Mouse (Mus musculus) gonadal fat pad, adult 2 months (tissue): ENCODE measurements around the gene 2210016F16Rik. TPM values are rescaled to one million over a fixed set of nuclear protein-coding genes. Genes with fewer than 3 reads are reported as not detected.
"Not testable (repeated sequence)": the region's sequence is repeated elsewhere in the genome, so short reads cannot be mapped to it uniquely, and the experiment has no call there.

Experiments
- DNase-seq: peaks from one replicate; pipeline ENCODE4 v3.0.0-alpha.2; 2012; ENCODE audit warnings: low read depth
- polyA plus RNA-seq: library from polyadenylated mRNA; depleted of rRNA; stranded (reverse); fragments of >200 nt; gene quantifications from 2 replicates; pipeline ENCODE4 v1.2.3, GENCODE M21; 2012; rRNA removed

2210016F16Rik gene
- polyA plus RNA-seq = 30.9 and 32.5 TPM in 2 replicates

DNA sequence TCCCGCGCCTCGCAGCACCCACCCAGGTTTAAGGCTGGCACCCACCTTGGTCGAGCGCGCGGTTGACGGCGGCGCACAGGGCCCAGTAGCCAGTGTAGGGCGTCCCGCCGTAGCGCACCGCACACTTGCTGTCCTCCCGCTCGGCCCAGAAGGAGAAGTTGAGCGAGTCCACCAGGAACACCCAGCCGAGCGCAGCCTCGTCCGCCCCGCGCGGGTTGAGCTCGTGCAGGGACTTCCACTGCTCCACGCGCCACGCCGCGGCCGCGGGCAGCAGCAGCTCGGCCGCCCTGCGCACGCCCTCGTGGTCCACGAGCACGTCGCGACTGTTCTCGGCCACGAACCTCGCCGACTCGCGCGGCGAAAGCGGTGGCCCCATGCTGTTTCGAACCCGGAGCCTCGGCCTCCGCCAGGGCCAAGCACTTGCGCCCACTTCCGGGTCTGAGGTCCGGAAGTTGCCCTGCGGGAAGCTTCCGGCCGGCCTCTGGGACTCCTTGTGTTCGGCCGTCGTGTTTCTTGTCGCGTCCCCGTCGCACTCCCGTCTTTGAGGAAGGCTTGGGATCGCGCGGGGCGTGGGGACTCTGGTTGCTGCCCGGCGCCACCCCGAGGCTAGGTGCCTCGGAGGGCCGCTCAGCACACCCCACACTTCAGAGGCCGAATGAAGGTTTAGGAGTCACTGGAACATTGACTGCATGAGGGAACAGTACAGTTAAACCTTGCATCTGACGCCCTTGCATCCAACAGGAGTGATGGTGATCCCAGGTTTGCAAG is at the start of gene 2210016F16Rik:
2210016F16Rik (minus strand) TSS at position 447 of the 768 bp plus-strand sequence.
- DNase-seq = no peak

DNA sequence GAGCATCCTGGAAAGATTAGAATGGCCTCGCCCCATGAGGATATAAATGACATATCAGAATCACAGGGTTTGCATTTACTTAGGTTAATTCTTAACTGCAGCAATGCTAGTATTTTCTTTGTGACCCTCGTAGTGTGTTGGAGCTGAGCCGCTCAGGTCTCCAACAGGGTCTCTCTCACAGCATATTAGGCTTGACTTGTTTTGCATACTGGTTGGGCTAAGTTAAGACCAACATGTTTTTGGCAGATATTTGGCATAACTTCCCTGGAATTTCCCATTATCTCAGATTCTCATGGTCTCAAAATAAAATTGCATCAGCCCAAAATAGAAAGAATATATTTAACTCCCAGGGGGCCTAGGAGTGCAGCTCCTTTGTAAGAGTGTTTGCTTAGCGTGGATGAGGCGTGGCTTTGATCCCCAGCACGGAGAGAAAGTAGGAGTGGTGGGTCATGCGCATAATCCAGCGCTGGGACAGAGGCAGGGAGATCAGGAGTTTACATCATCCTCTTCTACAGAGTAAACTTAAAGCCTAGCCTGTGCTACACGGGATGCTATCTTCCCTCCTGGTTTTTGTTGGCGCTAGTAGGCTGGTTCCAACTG is 38.1 kb upstream of the 2210016F16Rik start:
- no peak for DNase-seq

DNA sequence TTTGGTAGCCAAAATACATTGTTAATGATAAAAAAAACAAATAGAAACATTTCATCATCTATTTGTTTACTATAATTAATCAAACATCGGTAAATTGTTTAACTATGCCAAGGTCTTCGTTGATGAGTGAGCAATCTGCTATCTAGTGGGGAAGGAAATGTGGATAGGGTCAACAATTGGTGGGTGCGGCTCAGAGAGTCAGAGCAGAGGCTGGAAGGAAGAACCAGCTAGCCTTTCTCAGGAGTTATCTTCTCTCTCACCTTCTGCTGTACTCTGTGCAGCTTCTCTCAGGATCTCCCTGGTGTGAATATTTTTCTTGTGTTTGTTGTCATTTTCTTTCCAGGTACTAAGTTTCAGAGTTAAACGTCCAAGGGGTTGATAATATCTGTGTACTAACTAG is 37.2 kb upstream of the 2210016F16Rik start:
- no peak for DNase-seq

DNA sequence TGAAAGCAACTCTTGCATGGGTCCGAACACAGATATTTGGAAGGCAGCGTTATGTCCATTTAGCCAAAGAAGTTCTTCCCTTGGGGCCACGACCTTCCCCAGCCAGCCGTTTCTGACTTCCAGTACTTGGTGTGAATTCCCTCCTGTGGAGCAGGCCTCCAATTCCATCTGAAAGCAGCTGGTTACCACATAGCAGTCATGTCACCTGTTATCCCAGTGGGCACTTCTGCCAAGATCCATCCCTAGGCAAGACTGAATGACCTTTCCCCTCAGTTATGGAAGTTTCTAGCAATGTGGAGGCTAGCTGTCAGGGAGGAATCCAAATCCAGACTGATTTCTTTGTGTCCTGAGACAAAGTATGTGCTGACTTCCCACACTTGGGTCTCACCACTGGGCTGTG is 36.0 kb upstream of the 2210016F16Rik start:
- DNase-seq = no peak

DNA sequence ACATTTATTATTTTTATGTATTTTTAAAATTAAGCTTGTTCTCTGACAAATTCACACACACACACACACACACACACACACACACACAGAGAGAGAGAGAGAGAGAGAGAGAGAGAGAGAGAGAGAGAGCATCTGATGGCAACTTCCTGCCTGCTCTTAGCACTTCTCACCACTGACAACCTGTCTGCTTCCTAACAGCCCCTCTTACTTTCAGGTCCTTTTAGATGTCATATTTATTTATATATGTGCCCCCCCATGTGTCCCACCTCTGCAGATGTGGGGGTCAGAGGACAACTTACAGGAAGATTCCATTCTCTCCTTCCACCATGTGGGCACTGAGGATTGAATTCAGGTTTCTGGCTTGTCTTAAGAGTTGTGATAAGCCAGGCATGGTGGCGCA is 34.2 kb upstream of the 2210016F16Rik start:
- no peak for DNase-seq

DNA sequence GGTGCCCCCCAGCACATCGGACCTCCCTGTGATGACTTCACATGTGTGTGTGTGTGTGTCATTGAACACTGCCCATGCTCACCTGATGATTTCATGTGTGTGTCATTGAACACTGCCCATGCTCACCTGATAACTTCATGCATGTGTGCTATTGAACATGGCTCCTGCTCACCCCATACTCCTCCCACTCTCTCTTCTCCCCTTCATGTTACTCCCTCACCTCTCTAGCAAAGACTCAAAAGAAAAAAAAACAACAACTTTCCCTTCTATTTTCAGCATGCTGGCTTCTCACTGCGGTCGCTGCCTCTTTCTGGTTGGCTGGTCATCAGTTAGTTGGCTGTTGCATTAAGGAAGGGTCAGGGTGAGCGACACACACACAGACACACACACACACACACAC is 33.6 kb upstream of the 2210016F16Rik start:
- DNase-seq = no peak

DNA sequence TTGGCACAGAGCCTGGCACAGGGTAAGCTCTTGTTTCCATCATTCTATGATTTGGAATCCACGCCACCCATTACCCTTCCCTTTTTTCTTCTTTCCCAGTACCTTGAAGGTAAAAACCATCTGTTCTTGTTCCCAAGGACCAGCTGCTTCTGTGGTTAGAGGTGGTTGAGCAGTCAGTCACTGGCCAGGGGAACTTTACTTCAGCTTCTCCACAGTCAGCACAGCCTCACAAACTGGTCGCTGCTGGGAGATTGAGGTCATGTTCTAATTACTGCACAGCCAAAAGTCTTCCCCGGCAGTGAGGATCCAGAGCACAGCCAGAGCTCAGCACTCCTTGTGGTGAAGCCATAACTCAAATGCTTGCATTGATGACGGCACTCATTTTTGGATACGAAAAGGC is 30.8 kb upstream of the 2210016F16Rik start:
- DNase-seq = no peak

DNA sequence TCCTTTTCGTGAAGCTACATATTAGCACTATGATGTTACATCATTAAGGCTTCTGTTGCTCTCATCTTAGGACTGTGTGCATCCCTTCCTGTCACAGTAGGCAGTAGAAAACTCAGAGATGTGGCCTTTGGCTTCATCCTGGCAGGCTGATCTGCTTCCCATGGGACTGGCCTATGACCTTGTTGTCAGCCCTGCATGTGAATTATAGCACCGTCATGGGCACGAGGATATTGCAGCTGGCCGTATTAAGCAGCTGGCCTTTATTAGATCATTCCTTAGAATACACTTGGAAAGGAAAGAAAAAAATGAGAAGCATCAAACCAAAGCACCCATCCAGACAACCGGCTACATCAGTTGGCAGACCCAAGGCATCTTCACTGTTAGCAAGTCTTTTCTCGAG is 30.3 kb upstream of the 2210016F16Rik start:
- DNase-seq = no peak

DNA sequence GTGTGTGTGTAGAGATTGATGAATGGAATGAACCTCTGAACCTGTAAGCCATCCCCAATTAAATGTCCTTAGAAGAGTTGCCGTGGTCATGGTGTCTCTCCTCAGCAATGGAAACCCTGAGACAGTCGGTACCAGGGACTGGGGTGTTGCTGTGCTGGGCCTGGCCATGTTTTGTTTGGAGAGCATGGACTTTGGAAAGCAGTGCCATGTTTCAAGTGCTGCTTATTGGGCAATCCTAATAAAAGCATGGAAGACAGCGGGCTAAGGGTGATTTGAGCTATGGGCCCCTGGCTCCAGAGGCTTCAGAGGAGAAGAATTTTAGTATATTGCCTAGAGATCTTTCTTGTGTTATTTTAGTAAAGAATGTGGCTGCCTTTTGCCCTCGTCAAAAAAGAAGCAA is 26.0 kb upstream of the 2210016F16Rik start:
- no peak for DNase-seq

DNA sequence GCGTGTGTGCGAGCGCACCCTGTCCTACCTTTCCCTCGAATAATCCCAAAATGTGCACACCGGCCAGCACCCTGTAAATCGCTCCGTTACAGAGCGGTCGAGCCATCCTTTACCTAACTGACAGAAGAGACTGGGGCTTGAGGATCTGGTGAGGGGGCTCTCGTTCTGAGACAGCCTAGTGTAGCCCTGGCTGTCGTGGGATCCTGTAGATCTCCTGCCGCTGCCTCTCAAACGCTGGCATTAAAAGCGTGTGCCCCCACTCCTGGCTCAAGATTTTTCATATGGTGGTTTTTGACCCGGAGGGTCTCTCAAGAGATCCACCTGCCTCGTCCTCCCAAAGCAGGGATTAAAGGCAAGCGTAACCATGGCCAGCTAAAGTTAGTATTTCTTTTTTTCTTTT is 18.2 kb upstream of the 2210016F16Rik start, which contains the start of gene Hnrnpk:
Hnrnpk (minus strand) TSS at position 101 of the 400 bp plus-strand sequence.
- not testable (repeated sequence) for DNase-seq

DNA sequence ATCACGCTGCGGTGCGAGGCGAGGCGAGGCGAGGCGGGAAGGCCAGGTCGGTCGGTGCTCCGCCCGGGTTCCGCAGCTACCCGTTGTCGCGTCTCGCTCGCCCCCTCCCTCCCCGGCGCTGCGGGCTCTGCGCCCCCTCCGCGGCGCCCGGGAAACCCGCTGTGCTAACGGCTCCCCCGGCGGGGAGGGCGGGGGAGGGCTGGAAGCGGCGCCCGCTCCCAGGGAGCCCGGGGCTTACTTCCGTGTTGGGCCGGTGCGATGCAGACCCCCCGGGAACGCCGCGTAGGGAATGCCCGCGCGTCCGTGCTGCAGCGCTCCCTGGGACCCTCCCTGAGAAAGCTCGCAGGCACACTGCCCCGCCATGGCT is 17.7 kb upstream of the 2210016F16Rik start:
- no peak for DNase-seq

DNA sequence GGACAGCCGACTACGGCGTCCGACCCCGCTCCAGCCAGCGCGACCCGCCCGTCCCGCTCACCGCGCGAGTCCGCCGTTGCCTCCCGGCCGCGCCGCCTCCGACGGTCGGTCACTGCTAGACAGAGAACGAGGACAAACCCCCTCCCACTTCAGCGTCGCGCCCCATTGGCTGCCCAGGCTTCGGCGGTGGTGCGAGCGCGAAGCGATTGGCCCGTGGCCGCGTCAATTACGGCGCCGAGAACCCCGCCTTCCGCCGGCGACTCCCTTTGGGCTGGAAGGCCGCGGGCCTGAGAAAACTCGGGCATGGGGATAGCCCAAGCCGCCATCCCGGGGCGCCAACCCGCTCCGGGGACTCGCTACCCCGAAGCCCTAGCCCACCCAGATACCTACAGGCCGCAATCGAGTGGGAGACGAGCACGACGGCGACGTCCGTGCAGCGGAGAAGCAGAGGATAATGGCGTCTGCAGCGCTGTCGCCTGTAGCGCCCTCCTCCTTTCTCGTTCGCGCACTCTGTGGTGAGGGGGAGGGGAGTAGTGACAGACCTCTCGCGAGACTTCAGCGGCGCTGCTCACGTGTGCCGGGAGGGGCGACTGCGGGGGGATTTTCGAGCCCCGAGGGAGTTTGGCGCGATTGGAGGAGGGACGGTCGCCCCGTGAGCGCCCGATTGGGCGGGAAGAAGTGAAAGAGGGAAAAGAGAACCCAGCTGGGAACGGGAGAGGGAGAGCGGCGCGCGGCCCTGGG is 17.1 kb upstream of the 2210016F16Rik start, which contains the start of gene Rmi1:
Rmi1 (plus strand) TSS at position 246 of the 741 bp plus-strand sequence.
- DNase-seq = no peak

DNA sequence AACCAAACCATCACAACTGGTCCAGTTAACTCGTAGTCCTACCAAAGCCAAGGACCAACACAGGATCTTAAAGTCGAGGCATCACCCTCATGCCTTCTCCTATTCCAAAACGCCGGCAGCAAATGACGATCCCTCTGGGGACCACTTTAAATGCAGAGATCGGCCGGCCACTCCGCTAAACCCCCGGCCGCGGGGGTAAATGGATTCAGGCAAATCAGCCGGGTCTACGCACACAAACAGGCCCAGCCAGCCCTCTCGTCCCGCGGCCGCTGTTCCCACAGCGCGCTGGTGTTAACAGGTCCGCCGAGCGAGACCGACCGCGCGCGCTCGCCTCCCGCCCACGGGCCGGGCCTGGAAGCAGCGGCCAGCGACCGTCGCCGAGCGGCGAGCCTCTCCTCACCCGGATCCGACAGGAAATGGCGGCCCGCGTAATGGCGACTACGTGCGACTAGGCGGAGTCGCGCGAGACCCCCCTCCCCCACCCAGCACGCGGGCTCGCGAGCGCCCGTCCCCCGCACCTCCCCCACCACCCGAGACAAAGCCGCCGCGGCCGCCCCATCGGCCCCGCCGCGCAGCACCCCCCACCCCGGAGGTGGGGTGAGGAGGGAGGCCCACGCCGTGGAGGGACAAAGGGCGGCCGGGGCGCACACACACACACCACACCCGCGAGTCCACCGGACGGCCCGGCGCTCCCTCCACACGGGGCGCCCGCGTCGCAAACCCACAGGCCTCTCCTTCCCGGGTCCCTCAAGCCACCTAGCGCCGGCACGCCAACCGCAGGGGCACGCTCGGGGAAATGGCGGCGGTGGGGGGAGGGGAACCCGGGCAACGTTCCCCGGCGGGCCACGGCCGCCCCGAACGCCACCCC is 16.3 kb upstream of the 2210016F16Rik start:
- DNase-seq = no peak

DNA sequence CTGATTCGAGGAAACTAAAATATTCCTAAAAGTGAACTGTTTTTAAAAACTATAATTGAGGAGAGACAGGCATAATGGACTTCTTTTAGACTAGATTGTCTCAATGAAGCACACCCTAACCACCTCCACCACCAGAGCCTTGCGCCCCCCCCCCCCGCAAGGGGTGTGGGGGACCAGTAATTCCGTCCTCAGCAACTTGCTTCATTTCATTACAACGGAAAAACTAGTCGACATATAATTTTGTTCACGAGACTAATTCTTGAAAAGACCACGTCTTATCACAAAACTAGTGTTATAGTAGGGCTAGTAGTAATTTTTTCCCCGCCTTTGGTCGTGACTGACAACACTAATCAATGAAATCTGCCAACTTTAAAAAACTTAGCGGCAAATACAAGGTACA is 15.6 kb upstream of the 2210016F16Rik start:
- DNase-seq = no peak

DNA sequence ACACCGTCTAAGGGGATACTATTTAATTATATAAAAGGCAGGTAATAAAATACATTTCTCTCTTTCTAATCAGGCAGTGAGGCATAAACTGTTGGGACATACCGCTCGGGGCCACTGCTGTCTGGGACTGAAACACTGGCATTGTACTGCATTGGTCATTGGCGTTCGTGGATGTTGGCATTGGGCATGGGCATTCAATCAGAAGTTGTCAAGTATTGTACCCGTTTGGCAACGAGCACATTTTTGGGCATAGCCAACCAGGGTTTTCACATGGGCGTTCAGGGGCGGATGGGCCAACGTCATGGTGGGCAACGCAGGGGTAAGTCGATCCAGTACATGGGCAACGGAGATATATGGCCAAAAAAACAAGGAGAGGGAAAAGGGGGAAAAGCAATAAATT is 12.6 kb upstream of the 2210016F16Rik start:
- DNase-seq = no peak

DNA sequence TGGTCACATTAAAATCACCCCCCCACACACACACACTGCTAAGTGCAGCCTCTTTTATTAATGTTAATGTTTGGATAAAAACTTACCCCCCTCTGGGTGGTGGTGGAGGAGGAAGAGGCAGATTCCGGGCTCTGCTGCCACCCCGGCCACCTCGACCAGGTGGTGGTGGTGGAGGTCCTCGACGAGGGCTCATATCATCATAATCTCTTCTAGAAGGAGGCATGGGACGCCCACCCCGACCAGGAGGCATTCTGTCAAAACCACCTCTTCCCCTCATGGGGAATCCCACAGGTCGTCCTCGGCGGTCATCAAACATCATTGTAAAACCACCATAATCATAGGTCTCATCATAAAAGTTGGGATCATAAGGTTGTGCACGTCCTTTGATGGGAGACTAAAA is 9.4 kb upstream of the 2210016F16Rik start:
- DNase-seq = not testable (repeated sequence)

DNA sequence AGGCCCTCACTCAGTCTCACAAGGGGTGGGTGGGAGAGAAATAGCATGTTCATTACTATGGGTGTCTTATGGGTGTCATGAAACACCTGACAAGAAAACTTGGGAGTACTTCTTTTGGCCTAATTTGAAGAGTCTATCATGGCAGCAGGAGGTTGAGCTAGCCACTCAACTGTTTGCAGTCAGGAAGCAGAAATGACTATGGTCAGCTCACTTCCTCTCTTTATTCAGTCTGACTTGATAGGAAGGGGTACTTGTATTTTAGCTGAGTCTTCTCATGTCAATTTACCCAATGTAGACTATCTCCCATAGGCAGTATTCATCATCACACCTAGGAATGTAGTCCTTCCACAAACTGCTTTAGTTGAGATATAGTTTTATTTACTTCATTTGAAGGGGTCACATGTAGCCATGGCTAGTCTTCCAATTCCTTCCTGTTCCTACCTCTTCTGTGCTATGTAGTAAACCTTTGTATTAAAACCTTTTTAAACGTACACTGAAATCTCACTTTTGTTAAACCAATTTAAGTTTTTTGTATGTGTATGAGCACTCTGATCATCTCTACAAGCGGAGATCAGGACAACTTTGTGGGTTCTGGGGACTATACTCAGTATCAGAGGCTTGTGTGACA is 4.4 kb upstream of the 2210016F16Rik start:
- no peak for DNase-seq

DNA sequence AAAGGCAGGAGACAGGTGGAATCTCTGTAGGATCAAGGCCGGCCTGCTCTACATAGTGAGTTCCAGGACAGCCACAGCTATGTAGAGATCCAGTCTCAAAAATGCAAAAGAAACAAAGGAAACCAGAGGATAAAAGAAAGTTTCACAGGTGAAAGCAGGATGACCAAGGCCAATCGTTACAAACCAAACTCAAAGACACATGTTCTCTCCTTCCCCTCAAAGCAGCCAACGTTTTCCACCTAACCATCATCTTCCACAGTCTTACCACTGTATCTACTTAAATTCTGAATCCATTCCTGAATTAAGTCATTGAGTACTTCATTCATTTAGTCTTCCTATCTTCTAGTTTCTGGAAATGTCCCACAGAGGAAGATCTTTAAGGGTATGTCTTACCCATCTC is 3.4 kb upstream of the 2210016F16Rik start:
- DNase-seq = no peak

DNA sequence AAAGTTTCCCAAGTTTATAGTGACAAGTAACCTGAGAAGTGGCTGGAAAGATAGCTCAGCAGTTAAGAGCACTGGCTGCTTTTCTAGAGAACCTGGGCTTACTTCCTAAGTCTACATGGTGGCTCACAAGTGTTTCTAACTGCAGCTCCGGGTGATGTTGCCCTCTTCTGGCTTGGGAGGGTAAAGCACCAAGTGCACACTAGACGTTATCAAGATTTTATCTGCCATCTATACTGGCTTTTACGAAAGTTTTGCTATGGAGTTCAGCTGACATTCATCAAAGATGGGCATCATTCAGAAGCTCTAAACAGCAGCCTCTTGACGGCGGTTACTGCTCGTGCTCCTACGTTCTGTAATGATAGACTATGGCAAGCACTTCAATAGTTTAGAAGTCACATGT is 2.9 kb upstream of the 2210016F16Rik start:
- no peak for DNase-seq

DNA sequence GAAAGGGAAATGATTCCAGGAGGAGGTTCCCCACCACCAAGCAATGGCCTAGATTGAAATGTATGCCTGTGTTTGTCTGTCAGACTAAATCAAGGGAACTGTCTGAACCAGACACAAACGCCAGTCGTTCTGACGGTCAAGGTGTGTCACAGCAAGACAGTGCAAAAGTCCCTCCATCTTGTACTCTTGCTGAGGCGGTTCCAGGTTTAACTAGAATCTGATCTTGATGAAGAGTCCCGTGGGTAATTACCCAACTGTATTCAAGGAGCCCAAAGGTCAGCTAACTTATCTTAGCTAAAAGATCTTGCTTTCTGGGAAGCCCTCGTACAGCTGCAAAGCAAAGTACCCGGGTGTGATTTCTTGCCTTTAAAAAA is 509 bp upstream of the 2210016F16Rik start:
- DNase-seq = no peak

DNA sequence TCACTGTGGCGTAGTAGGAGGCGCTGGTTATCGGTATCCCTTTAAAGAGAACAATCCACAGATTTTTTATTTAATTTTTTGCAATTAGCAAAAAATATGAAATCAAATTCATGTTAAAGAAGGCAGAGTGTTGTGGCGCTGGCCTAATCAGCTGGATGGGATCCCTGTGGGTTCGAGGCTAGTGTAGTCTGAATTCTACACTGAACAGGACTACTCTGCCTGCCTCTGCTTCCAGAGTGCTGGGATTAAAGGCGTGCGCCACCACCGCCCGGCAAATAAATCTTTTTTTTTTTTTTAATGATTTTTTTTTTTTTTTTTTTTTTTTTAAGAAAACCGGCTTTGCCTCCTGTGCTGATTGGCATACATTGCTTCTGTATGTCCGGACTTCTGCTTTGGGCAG is 654 bp downstream of the 2210016F16Rik start:
- DNase-seq = no peak

DNA sequence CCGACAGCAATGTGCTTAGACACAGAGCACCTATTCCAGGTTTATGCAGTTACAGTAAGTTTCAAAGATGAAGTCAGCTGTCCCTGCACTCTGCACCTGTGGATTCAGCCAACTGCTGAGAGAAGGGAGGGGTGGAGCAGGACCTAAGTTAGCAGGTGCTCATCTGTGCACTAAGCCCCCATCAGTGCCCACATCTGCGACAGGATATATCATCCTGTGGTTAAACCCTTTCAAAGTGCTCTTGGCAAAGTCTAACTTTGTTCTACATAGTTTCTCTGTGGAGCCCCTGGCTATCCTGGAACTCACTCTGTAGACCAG is 11.9 kb downstream of the 2210016F16Rik start:
- no peak for DNase-seq
